Mouse (Mus musculus) lung, postnatal 10 days (tissue): Measurements from ENCODE around the gene Rpp25l.

Source experiments
- DNase-seq: peaks from one replicate; pipeline ENCODE4 v3.0.0; 2021

Rpp25l gene

GRCm38 (mm10) chr4:41665009-41665675, 48.2 kb downstream of the Rpp25l start:
- no peak for DNase-seq

- no peak for DNase-seq
Observed at GRCm38 (mm10) chr4:41664533-41664932, 48.8 kb downstream of the Rpp25l start.

GRCm38 (mm10) chr4:41663614-41664013, 49.7 kb downstream of the Rpp25l start:
- DNase-seq = no peak

GRCm38 (mm10) chr4:41662723-41663122, 50.6 kb downstream of the Rpp25l start:
- no peak for DNase-seq
